Mouse (Mus musculus): ENCODE measurements at regions not wholly inside any gene's neighbourhood (a gene's known extent, or its start where the extent isn't known, plus 50 kb on each side); places are given as distances from the start of the nearest gene placed in this dataset.

GRCm38 (mm10) chr6:67107517-67107916 is 70.3 kb upstream of the Gadd45a start:
- TF ChIP-seq MYOD1 (IDR thresholded peaks at IDR 0.05; ENCODE audit: control insufficient read depth in 1 of 3, insufficient read length in 2 of 3, low read depth in 2 of 3) (no peak), E2F4 (IDR thresholded peaks at IDR 0.05; ENCODE audit: insufficient read depth) (no peak), USF1 (IDR thresholded peaks at IDR 0.05; ENCODE audit: low read depth) (no peak), MYOG (IDR thresholded peaks at IDR 0.05; ENCODE audit: control insufficient read depth in 1 of 3, insufficient read depth in 1 of 3, insufficient read length in 2 of 3, low read depth in 2 of 3) (no peak), POLR2A (IDR thresholded peaks at IDR 0.05; ENCODE audit: insufficient read length, low read depth) (no peak), POLR2AphosphoS2 (IDR thresholded peaks at IDR 0.05; ENCODE audit: insufficient read length, low read depth) (no peak), TCF12 (IDR thresholded peaks at IDR 0.05; ENCODE audit: insufficient read depth, poor library complexity, severe bottlenecking) (no peak), TCF3 (IDR thresholded peaks at IDR 0.05; ENCODE audit: insufficient read length, low read depth) (no peak), SRF (IDR thresholded peaks at IDR 0.05; ENCODE audit: control insufficient read depth, insufficient read length, low read depth) (no peak), MAX (IDR thresholded peaks at IDR 0.05; ENCODE audit: low read depth) (no peak)
